Mouse (Mus musculus) lung, adult 18-20 months (tissue): Measurements from ENCODE around the gene Plin3.

Experiments
- DNase-seq, 2 experiments: peaks; one replicate each; pipeline ENCODE4 v3.0.0; 2022; ENCODE audit warnings: mixed read lengths in 2 of 2

Plin3 gene

GRCm38 (mm10) chr17:56300186-56300585 is 7.5 kb upstream of the Plin3 start, which contains the start of gene Arrdc5:
Gene Arrdc5, minus strand, starts transcription at chr17:56300286.
- no peak for DNase-seq

DNA sequence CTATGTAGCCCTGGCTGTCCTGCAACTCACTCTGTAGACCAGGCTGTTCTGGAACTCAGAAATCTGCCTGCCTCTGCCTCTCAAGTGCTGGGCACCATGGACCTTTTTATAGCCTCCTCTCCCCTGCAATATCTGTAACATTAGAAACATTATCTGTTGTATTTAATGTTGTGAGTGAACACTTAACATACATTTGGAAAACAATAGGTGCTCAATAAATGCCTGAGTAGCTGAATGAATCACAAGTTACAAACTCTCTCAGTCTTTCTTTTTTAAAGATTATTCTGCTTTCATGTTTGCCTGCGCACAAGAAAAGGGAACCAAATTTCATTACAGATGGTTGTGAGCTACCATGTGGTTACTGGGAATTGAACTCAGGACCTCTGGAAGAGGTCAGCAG is 5.6 kb upstream of the Plin3 start:
- DNase-seq, result no peak

DNA sequence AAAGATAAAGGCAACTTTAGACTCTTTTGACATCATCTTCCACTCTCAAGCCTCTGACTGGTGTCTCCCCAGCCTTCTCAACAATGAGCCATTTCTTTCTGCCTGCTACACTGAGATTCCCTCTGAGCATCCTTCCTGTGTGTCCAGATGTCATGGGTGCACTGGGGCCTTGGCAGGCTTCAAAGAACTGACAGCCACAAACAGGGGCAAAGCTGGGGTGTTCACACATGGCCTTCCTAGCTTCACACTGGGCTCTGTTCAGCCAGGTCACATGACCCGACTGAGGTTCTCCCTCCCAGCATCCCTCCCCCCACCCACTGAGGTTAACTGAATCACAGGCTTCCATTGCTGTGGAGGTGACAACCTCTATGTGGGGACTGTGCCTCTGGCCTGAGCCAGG is 3.5 kb upstream of the Plin3 start:
- no peak for DNase-seq

DNA sequence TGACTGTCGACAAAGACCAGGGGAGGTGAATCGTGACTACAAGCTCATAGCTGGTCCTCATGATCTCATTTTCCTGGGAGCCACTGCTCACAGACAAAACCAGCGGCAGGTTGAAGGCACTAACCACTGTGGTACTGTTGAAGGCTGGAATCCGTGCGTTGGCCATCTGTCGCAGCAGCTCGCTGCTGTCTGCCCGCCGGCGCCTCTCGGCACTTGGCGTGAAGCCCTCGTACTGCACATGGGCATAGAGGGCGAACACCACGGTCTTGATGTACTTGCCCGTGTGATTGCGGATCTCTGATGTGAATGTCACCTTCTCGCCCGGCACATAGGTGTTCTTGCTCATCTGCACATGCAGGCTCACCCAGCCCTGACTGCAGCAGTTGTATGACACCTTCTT is 1.6 kb upstream of the Plin3 start:
- DNase-seq, result no peak

- no peak for DNase-seq
Observed at GRCm38 (mm10) chr17:56293291-56293690, 618 bp upstream of the Plin3 start.

DNA sequence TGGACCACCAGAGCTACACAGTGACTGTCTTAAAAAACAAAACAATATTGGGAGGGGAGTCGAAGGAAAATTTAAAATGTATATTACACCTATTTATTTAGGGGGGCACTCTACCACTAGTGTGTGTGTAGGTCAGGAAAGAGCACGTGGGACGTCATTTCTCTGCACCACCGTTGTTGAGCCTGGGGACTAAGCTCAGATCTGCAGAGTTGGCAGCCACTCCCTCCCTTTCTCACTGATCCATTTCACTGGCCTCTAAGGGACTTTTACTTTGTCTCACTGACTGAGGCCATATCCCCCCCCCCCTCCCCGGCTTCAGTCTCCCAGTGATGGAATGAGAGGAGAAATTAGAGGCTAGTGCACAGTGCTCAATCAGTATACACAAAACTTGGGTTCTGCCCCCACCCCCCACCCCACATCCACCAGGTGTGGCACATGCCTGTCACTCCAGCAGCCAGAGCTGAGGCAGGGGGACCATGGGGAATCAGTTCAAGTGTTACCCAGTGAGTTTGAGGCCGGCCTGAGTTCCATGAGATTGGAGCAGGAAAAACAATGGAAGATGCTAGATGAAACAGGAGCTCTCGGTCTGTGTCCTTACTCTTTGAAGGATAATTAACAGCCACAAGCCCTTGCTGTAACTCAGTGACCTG is 722 bp downstream of the Plin3 start:
- no peak for DNase-seq

- peak; percentile 96 to 97 for DNase-seq
Observed at GRCm38 (mm10) chr17:56291171-56291511, 1.5 kb downstream of the Plin3 start.

DNA sequence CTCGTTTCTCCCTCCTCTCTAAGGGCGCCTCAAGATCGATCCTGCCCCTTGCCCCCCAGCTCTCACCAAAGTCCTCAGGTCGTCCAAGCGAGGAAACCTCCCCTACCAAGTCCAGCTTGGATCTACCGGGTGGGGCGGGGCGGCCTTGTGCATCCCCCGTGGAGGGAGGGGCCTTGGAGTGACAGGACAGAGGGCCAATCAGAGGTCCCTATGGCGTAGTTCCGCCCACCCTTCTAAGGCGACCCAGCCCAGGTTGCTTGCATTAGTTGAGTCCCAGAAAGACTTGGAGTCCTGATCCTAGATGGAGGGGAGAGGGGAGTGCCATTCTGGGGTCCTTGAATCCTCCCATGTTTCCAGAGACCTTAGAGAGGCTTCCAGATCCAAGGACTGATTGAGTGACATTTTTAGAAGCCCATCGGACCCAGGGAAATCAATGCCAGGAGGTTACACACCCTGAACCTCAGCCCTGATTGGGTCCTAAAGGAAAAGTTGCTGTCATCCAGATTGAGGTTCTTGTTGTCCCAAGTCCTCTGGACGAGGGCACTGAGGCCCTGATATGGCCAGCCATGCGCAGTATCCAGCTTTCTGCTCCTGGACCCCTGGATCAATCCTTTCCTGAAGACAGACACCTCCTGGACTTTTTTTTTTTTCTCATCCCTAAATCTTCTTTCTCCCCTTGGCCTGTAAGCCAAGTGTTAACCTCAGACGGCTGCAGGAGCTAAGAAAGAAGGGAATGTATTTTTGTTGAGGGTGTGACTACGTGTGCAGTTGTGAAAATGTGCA is 2.1 kb downstream of the Plin3 start:
- DNase-seq, result peak; percentile 98

- peak; percentile 70 to 74 for DNase-seq
Observed at GRCm38 (mm10) chr17:56289371-56290331, 3.0 kb downstream of the Plin3 start.

GRCm38 (mm10) chr17:56288866-56289265 is 3.8 kb downstream of the Plin3 start:
- no peak for DNase-seq

DNA sequence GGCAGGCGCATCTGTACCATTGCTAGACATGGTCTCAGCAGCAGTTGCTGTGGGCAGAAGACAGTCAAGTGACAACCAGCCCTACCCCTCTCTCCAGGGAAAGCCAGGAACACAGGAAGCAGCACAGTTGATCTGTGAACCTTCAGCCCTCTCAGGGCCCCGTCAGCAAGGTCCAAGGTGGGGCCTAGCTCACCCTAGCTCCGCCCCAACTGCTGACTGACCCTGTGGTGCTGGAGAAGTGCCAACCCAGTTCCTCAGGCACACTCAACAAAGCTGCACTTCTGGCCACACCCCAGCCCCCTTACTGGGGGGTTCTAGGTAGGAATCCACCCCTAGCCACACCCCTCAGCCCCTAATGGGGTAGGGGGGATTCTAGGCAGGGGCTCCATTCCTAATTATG is 4.8 kb downstream of the Plin3 start:
- DNase-seq, result peak; percentile 47 to 62

GRCm38 (mm10) chr17:56285995-56286394 is 6.7 kb downstream of the Plin3 start:
- no peak for DNase-seq

DNA sequence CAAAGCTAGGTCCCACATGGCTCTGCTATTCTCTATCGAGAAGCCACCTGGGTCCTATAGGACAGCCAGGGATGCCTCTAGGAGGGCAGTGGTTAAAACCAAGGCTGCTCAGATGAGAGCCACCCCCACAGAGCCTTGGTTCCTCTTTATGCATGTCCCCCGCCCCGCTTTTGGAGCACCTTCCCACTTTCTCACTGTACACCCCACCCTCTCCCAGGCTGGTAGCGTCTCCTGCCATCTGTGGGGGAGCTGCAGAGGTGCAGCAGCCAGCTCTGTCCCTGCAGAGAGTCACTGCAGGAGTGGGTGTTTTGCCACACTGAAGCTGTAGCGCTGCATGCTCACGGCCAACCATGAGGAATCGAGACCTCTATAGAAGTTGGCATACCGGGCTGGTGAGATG is 9.4 kb downstream of the Plin3 start:
- no peak for DNase-seq

DNA sequence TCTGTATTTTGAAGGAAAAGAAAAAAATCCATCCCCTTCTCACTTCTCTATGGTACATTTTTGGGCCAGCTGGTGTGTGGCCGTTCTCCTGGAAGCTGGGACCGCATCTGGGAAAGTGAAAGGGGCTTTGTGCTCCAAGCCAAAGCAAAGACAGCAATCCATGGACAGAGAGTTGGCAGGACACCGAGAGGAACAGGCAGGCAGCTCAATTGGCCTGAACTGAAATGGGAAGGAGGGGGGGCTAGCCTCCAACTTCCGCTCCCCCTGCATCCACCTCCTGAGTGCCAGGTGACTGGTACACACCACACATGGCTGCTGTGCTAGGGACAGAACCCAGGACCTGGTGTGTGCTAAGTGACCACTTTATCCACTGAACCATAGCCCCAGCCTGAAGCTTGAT is 9.9 kb downstream of the Plin3 start:
- DNase-seq, result no peak

GRCm38 (mm10) chr17:56281193-56281592 is 11.5 kb downstream of the Plin3 start:
- DNase-seq, result no peak

GRCm38 (mm10) chr17:56279481-56280155 is 13.1 kb downstream of the Plin3 start:
- DNase-seq, result no peak

DNA sequence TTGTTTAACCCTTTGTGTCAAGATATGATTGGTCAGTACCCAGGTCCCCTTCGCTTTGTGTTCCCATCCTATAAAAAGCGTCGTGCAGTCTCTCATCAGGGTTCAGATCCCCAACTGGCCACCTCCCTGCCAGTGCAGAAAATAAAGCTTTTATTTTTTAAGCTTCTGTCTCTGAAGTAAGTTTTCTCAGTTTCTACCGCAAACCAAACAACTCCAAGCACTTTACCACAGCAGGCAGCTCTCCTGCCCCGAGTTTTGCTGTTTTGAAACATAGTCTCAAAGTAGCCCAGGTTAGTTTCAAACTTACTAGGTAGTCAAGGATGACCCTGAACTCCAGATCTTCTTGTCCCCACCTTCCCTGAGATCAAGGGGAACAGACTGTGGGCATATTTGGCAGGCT is 14.3 kb downstream of the Plin3 start:
- no peak for DNase-seq

GRCm38 (mm10) chr17:56277567-56277893 is 15.1 kb downstream of the Plin3 start:
- DNase-seq, result no peak

- DNase-seq, result peak; percentile 95 to 96
Observed at GRCm38 (mm10) chr17:56276643-56277566, 15.8 kb downstream of the Plin3 start, which contains the start of gene Ticam1. Gene Ticam1, minus strand, starts transcription at chr17:56276786.

- peak in 1 of 2 experiments; percentile 29 for DNase-seq
Observed at GRCm38 (mm10) chr17:56275842-56276480, 16.7 kb downstream of the Plin3 start.

DNA sequence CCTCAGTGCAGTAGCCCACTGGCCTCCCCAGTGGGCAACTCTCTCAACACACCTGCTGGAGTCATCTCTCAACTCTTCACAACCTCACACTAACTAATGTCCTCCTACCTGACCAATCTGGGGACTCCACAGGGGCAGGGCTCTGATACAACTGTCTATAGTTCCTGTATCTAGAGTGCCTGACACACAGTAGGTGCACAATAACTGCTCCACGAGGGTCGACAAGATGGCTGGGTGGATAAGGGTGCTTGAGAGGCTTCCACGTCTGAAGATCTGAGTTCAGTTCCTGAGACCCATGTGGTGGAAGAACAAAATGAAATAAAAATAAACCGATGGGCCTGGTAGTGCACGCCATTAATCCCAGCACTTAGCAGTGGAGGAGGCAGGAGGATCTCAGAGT is 18.7 kb downstream of the Plin3 start:
- no peak for DNase-seq
